Mouse (Mus musculus) CD8-positive naive resting alpha-beta T cell, adult 2 months (primary cell): ENCODE measurements around the gene Fam8a1.

ENCODE experiments used
- DNase-seq, 2 experiments: peaks; one replicate each; pipeline ENCODE4 v3.0.0; 2022; ENCODE audit warnings: low read depth in 2 of 2, low spot score in 2 of 2

The Fam8a1 gene

GRCm38 (mm10) chr13:46674601-46675000, 5.3 kb downstream of the Fam8a1 start:
- DNase-seq: no peak

- no peak for DNase-seq
These were observed 8.4 kb downstream of the Fam8a1 start for GRCm38 (mm10) chr13:46677721-46678120.

- DNase-seq: no peak
These were observed 13.6 kb downstream of the Fam8a1 start for GRCm38 (mm10) chr13:46682921-46683320.

- DNase-seq: no peak
These were observed 14.0 kb downstream of the Fam8a1 start for GRCm38 (mm10) chr13:46683370-46683769.

GRCm38 (mm10) chr13:46690559-46691241, 21.4 kb downstream of the Fam8a1 start:
- peak; percentile 37 to 51 for DNase-seq

- DNase-seq: no peak
These were observed 26.1 kb downstream of the Fam8a1 start for GRCm38 (mm10) chr13:46695296-46695908.

GRCm38 (mm10) chr13:46695932-46696331, 26.6 kb downstream of the Fam8a1 start:
- DNase-seq: no peak

GRCm38 (mm10) chr13:46696788-46697187, 27.5 kb downstream of the Fam8a1 start:
- DNase-seq: no peak

- DNase-seq: no peak
These were observed 30.1 kb downstream of the Fam8a1 start for GRCm38 (mm10) chr13:46699372-46699771.

- DNase-seq: no peak
These were observed 32.2 kb downstream of the Fam8a1 start for GRCm38 (mm10) chr13:46701486-46701885.

- peak; percentile 20 to 33 for DNase-seq
These were observed 33.8 kb downstream of the Fam8a1 start for GRCm38 (mm10) chr13:46703138-46703537.

- DNase-seq: no peak
These were observed 44.2 kb downstream of the Fam8a1 start for GRCm38 (mm10) chr13:46713486-46713885.

- no peak for DNase-seq
These were observed 46.8 kb downstream of the Fam8a1 start for GRCm38 (mm10) chr13:46715976-46716639.

GRCm38 (mm10) chr13:46718893-46719400, 49.6 kb downstream of the Fam8a1 start:
- no peak for DNase-seq

GRCm38 (mm10) chr13:46721009-46721408, 51.7 kb downstream of the Fam8a1 start:
- no peak for DNase-seq

GRCm38 (mm10) chr13:46724371-46724770, 55.0 kb downstream of the Fam8a1 start:
- DNase-seq: no peak

- no peak for DNase-seq
These were observed 55.9 kb downstream of the Fam8a1 start for GRCm38 (mm10) chr13:46725227-46725626.

- DNase-seq: no peak
These were observed 57.1 kb downstream of the Fam8a1 start for GRCm38 (mm10) chr13:46726288-46727037.

GRCm38 (mm10) chr13:46727038-46727836, 57.9 kb downstream of the Fam8a1 start:
- peak; percentile 60 to 66 for DNase-seq
